Mouse (Mus musculus): ENCODE measurements around the gene Tmeff2.

Gene Tmeff2

GRCm38 (mm10) chr1:51101034-51101590 is 200.7 kb downstream of the Tmeff2 start:
- no peak for DNase-seq (ENCODE audit: extremely low spot score, low read depth, low spot score)

- no peak for DNase-seq (ENCODE audit: extremely low spot score, low read depth, low spot score)
Observed at GRCm38 (mm10) chr1:51104698-51105097, 204.3 kb downstream of the Tmeff2 start.

- DNase-seq (ENCODE audit: extremely low spot score, low read depth, low spot score): no peak
Observed at GRCm38 (mm10) chr1:51106401-51106920, 206.0 kb downstream of the Tmeff2 start.

- DNase-seq (ENCODE audit: extremely low spot score, low read depth, low spot score): no peak
Observed at GRCm38 (mm10) chr1:51107299-51107698, 206.9 kb downstream of the Tmeff2 start.

GRCm38 (mm10) chr1:51114721-51115120 is 214.3 kb downstream of the Tmeff2 start:
- DNase-seq (ENCODE audit: extremely low spot score, low read depth, low spot score): no peak

GRCm38 (mm10) chr1:51115761-51116160 is 215.3 kb downstream of the Tmeff2 start:
- DNase-seq (ENCODE audit: extremely low spot score, low read depth, low spot score): no peak

- no peak for DNase-seq (ENCODE audit: extremely low spot score, low read depth, low spot score)
Observed at GRCm38 (mm10) chr1:51117830-51118229, 217.4 kb downstream of the Tmeff2 start.

GRCm38 (mm10) chr1:51125671-51126424 is 225.4 kb downstream of the Tmeff2 start:
- no peak for DNase-seq (ENCODE audit: extremely low spot score, low read depth, low spot score)

- DNase-seq (ENCODE audit: extremely low spot score, low read depth, low spot score): no peak
Observed at GRCm38 (mm10) chr1:51126425-51126765, 225.9 kb downstream of the Tmeff2 start.

- no peak for DNase-seq (ENCODE audit: extremely low spot score, low read depth, low spot score)
Observed at GRCm38 (mm10) chr1:51136792-51137191, 236.3 kb downstream of the Tmeff2 start.

GRCm38 (mm10) chr1:51139605-51140004 is 239.2 kb downstream of the Tmeff2 start:
- no peak for DNase-seq (ENCODE audit: extremely low spot score, low read depth, low spot score)

GRCm38 (mm10) chr1:51141381-51141780 is 240.9 kb downstream of the Tmeff2 start:
- no peak for DNase-seq (ENCODE audit: extremely low spot score, low read depth, low spot score)

GRCm38 (mm10) chr1:51142729-51143128 is 242.3 kb downstream of the Tmeff2 start:
- DNase-seq (ENCODE audit: extremely low spot score, low read depth, low spot score): no peak

GRCm38 (mm10) chr1:51145693-51146092 is 245.2 kb downstream of the Tmeff2 start:
- no peak for DNase-seq (ENCODE audit: extremely low spot score, low read depth, low spot score)

- DNase-seq (ENCODE audit: extremely low spot score, low read depth, low spot score): no peak
Observed at GRCm38 (mm10) chr1:51148481-51149137, 248.2 kb downstream of the Tmeff2 start.

- no peak for DNase-seq (ENCODE audit: extremely low spot score, low read depth, low spot score)
Observed at GRCm38 (mm10) chr1:51149488-51149887, 249.0 kb downstream of the Tmeff2 start.

GRCm38 (mm10) chr1:51149890-51150289 is 249.4 kb downstream of the Tmeff2 start:
- DNase-seq (ENCODE audit: extremely low spot score, low read depth, low spot score): no peak

- no peak for DNase-seq (ENCODE audit: extremely low spot score, low read depth, low spot score)
Observed at GRCm38 (mm10) chr1:51152017-51152416, 251.6 kb downstream of the Tmeff2 start.

GRCm38 (mm10) chr1:51152856-51153255 is 252.4 kb downstream of the Tmeff2 start:
- DNase-seq (ENCODE audit: extremely low spot score, low read depth, low spot score): no peak

GRCm38 (mm10) chr1:51184276-51184675 is 283.8 kb downstream of the Tmeff2 start:
- DNase-seq (ENCODE audit: extremely low spot score, low read depth, low spot score): no peak

GRCm38 (mm10) chr1:51189008-51189407 is 288.6 kb downstream of the Tmeff2 start:
- no peak for DNase-seq (ENCODE audit: extremely low spot score, low read depth, low spot score)

GRCm38 (mm10) chr1:51191253-51191652 is 290.8 kb downstream of the Tmeff2 start:
- DNase-seq (ENCODE audit: extremely low spot score, low read depth, low spot score): no peak
